Mouse (Mus musculus) stomach, postnatal 0 days (tissue): ENCODE measurements around the gene Slc7a14.

Source experiments
- CTCF ChIP-seq: IDR thresholded peaks from 2 replicates; pipeline ENCODE4 v1.5.1; 2016; ENCODE audit warnings: antibody characterized with exemption, low read depth, mild to moderate bottlenecking, moderate library complexity
- EP300 ChIP-seq: optimal IDR thresholded peaks from 2 replicates; pipeline ENCODE3; 2016; ENCODE audit warnings: antibody characterized with exemption

GRCm38 (mm10) chr3:31345766-31346165 is 35.6 kb upstream of the Slc7a14 start:
- no peak for TF ChIP-seq CTCF
- TF ChIP-seq EP300: no peak
